Mouse (Mus musculus): Measurements from ENCODE around the gene Ywhae. TPM values are rescaled to one million over a fixed set of nuclear protein-coding genes. Genes with fewer than 3 reads are reported as not detected.

Gene Ywhae
- total and polyA plus RNA-seq, 3 experiments: 219 to 1,033 (median 577) TPM

GRCm38 (mm10) chr11:75735462-75736252 is 3.0 kb downstream of the Ywhae start:
- no peaks in the 10 kb centered on the region for H3K27me3 ChIP-seq (ENCODE audit: insufficient read depth, low read length)
- peaks cover 69% of the 10 kb centered on the region for H3K4me1 ChIP-seq (ENCODE audit: insufficient read depth, low read depth, low read length)
- no peak overlapping the region; the same call in 1 of the 2 replicates for H3K4me3 ChIP-seq (ENCODE audit: low read depth, low read length)
- DNase-seq (ENCODE audit: low spot score) (no peak), ATAC-seq (ENCODE audit: extremely low read depth, insufficient number of reproducible peaks, low FRiP score, poor library complexity, severe bottlenecking) (no peak)
- peaks cover 44% of the 10 kb centered on the region for H3K36me3 ChIP-seq (replicated peaks)
- no peaks in the 10 kb centered on the region for H3K9me3 ChIP-seq (replicated peaks)
- TF ChIP-seq TAL1 (conservative IDR thresholded peaks at IDR 0.05; ENCODE audit: low read depth, low read length): no peak
- no peak for TF ChIP-seq CTCF (IDR thresholded peaks at IDR 0.05; ENCODE audit: low read depth, low read length)
- TF ChIP-seq POLR2AphosphoS5 (IDR thresholded peaks at IDR 0.05; ENCODE audit: insufficient replicate concordance, low read depth, low read length): no peak
- no peak for TF ChIP-seq GATA2 (IDR thresholded peaks at IDR 0.05; ENCODE audit: borderline replicate concordance, low read depth, low read length)
- no peak for TF ChIP-seq GATA1 (IDR thresholded peaks at IDR 0.05; ENCODE audit: borderline replicate concordance, low read length)

GRCm38 (mm10) chr11:75736978-75737377 is 4.3 kb downstream of the Ywhae start:
- Histone ChIP-seq H3K4me3 (ENCODE audit: low read depth, low read length) (no peak overlapping the region; the same call in 1 of the 2 replicates), H3K9me3 (replicated peaks) (no peaks in the 10 kb centered on the region), H3K27me3 (ENCODE audit: insufficient read depth, low read length) (no peaks in the 10 kb centered on the region), H3K4me1 (ENCODE audit: insufficient read depth, low read depth, low read length) (peaks cover 72% of the 10 kb centered on the region), H3K36me3 (replicated peaks) (peaks cover 47% of the 10 kb centered on the region)
- DNase-seq (ENCODE audit: low spot score): no peak
- no peak for ATAC-seq (ENCODE audit: extremely low read depth, insufficient number of reproducible peaks, low FRiP score, poor library complexity, severe bottlenecking)
- TF ChIP-seq POLR2AphosphoS5 (IDR thresholded peaks at IDR 0.05; ENCODE audit: insufficient replicate concordance, low read depth, low read length) (no peak), TAL1 (conservative IDR thresholded peaks at IDR 0.05; ENCODE audit: low read depth, low read length) (no peak), GATA1 (IDR thresholded peaks at IDR 0.05; ENCODE audit: borderline replicate concordance, low read length) (no peak), CTCF (IDR thresholded peaks at IDR 0.05; ENCODE audit: low read depth, low read length) (no peak), GATA2 (IDR thresholded peaks at IDR 0.05; ENCODE audit: borderline replicate concordance, low read depth, low read length) (no peak)

GRCm38 (mm10) chr11:75737806-75738476 is 5.3 kb downstream of the Ywhae start:
- DNase-seq (ENCODE audit: low spot score) (no peak), ATAC-seq (ENCODE audit: extremely low read depth, insufficient number of reproducible peaks, low FRiP score, poor library complexity, severe bottlenecking) (no peak)
- Histone ChIP-seq H3K4me1 (ENCODE audit: insufficient read depth, low read depth, low read length) (peaks cover 75% of the 10 kb centered on the region), H3K9me3 (replicated peaks) (no peaks in the 10 kb centered on the region), H3K27me3 (ENCODE audit: insufficient read depth, low read length) (no peaks in the 10 kb centered on the region), H3K4me3 (ENCODE audit: low read depth, low read length) (peak overlapping the region; percentile 35; the same call in 1 of the 2 replicates), H3K36me3 (replicated peaks) (peaks cover 55% of the 10 kb centered on the region)
- TF ChIP-seq CTCF (IDR thresholded peaks at IDR 0.05; ENCODE audit: low read depth, low read length) (no peak), POLR2AphosphoS5 (IDR thresholded peaks at IDR 0.05; ENCODE audit: insufficient replicate concordance, low read depth, low read length) (no peak), GATA2 (IDR thresholded peaks at IDR 0.05; ENCODE audit: borderline replicate concordance, low read depth, low read length) (no peak), TAL1 (conservative IDR thresholded peaks at IDR 0.05; ENCODE audit: low read depth, low read length) (no peak), GATA1 (IDR thresholded peaks at IDR 0.05; ENCODE audit: borderline replicate concordance, low read length) (no peak)

GRCm38 (mm10) chr11:75738477-75738821 is 5.8 kb downstream of the Ywhae start:
- no peak for ATAC-seq (ENCODE audit: extremely low read depth, insufficient number of reproducible peaks, low FRiP score, poor library complexity, severe bottlenecking)
- DNase-seq (ENCODE audit: low spot score): no peak
- Histone ChIP-seq H3K4me1 (ENCODE audit: insufficient read depth, low read depth, low read length) (peaks cover 80% of the 10 kb centered on the region), H3K27me3 (ENCODE audit: insufficient read depth, low read length) (no peaks in the 10 kb centered on the region), H3K9me3 (replicated peaks) (no peaks in the 10 kb centered on the region), H3K4me3 (ENCODE audit: low read depth, low read length) (no peak overlapping the region), H3K36me3 (replicated peaks) (peaks cover 60% of the 10 kb centered on the region)
- TF ChIP-seq POLR2AphosphoS5 (IDR thresholded peaks at IDR 0.05; ENCODE audit: insufficient replicate concordance, low read depth, low read length): no peak
- TF ChIP-seq GATA2 (IDR thresholded peaks at IDR 0.05; ENCODE audit: borderline replicate concordance, low read depth, low read length): no peak
- TF ChIP-seq TAL1 (conservative IDR thresholded peaks at IDR 0.05; ENCODE audit: low read depth, low read length): no peak
- TF ChIP-seq GATA1 (IDR thresholded peaks at IDR 0.05; ENCODE audit: borderline replicate concordance, low read length): no peak

GRCm38 (mm10) chr11:75740204-75740603 is 7.5 kb downstream of the Ywhae start:
- H3K9me3 ChIP-seq (replicated peaks): no peaks in the 10 kb centered on the region
- H3K36me3 ChIP-seq (replicated peaks): peaks cover 60% of the 10 kb centered on the region
- H3K4me1 ChIP-seq (ENCODE audit: insufficient read depth, low read depth, low read length): peaks cover 86% of the 10 kb centered on the region
- H3K27me3 ChIP-seq (ENCODE audit: insufficient read depth, low read length): no peaks in the 10 kb centered on the region
- no peak for ATAC-seq (ENCODE audit: extremely low read depth, insufficient number of reproducible peaks, low FRiP score, poor library complexity, severe bottlenecking)
- H3K4me3 ChIP-seq (ENCODE audit: low read depth, low read length): no peak overlapping the region; the same call in 1 of the 2 replicates
- TF ChIP-seq CTCF (IDR thresholded peaks at IDR 0.05; ENCODE audit: low read depth, low read length): no peak
- TF ChIP-seq POLR2AphosphoS5 (IDR thresholded peaks at IDR 0.05; ENCODE audit: insufficient replicate concordance, low read depth, low read length): no peak
- no peak for TF ChIP-seq GATA2 (IDR thresholded peaks at IDR 0.05; ENCODE audit: borderline replicate concordance, low read depth, low read length)
- TF ChIP-seq TAL1 (conservative IDR thresholded peaks at IDR 0.05; ENCODE audit: low read depth, low read length): no peak
- TF ChIP-seq GATA1 (IDR thresholded peaks at IDR 0.05; ENCODE audit: borderline replicate concordance, low read length): no peak
- DNase-seq (ENCODE audit: low spot score): no peak

- ATAC-seq (ENCODE audit: extremely low read depth, insufficient number of reproducible peaks, low FRiP score, poor library complexity, severe bottlenecking): peak; percentile 70
- no peaks in the 10 kb centered on the region for H3K9me3 ChIP-seq (replicated peaks)
- peaks cover 82% of the 10 kb centered on the region for H3K4me1 ChIP-seq (ENCODE audit: insufficient read depth, low read depth, low read length)
- no peak overlapping the region; the same call in 1 of the 2 replicates for H3K4me3 ChIP-seq (ENCODE audit: low read depth, low read length)
- H3K27me3 ChIP-seq (ENCODE audit: insufficient read depth, low read length): no peaks in the 10 kb centered on the region
- TF ChIP-seq TAL1 (conservative IDR thresholded peaks at IDR 0.05; ENCODE audit: low read depth, low read length) (peak; percentile 20; the same call in 1 of the 2 replicates), GATA2 (IDR thresholded peaks at IDR 0.05; ENCODE audit: borderline replicate concordance, low read depth, low read length) (no peak)
- DNase-seq (ENCODE audit: low spot score): no peak
- peaks cover 53% of the 10 kb centered on the region for H3K36me3 ChIP-seq (replicated peaks)
These were observed 8.9 kb downstream of the Ywhae start for GRCm38 (mm10) chr11:75741615-75742014.

All from G1E (cell line).